In the genomic region with DNA sequence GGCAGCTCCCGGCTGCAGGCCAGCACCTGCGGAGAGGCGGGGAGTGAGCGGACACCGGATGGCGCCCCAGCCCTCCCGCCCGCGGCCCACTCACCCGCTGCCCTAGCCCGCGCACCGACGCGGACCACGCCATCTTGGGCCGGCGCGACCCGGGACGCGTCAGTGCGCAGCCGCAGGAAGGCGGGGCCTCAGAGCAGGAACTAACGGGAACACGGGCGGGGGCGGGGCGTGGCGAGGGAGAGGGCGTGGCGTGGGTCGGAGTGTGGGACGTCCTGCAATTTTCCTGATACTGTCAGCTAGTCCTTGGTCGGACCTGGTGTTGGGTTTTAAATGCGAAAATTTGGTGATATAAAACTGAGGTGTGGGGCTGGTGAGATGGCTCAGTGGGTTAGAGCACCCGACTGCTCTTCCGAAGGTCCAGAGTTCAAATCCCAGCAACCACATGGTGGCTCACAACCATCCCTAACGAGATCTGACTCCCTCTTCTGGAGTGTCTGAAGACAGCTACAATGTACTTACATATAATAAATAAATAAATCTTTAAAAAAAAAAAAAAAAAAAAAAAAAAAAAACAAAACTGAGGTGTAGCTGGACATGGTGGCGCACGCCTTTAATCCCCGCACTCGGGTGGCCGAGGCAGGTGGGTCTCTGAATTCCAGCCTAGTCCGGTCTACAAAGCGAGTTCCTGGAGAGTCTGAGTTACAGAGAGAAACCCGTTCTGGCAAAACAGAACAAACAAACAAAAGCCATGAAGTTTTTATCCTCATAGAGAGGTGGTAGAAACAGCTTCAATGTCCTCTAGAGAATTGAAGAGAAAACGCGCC, we compare ENCODE assay signal across 8 mouse cellular contexts. TPM values are rescaled to one million over a fixed set of nuclear protein-coding genes. Genes with fewer than 3 reads are reported as not detected.
DNase-seq lines count a peak whose midpoint lies in the region; ATAC-seq lines count a peak whose summit lies in the region.

No protein-coding gene starts in this region.

- peaks cover 14% of the 10 kb centered on the region for H3K4me1 ChIP-seq in hindbrain, embryonic 14.5 days (replicated peaks; ENCODE audit: control insufficient read depth, insufficient read depth, low read length)

- no peaks in the 10 kb centered on the region for H3K27me3 ChIP-seq in hindbrain, embryonic 14.5 days (ENCODE audit: control insufficient read depth, insufficient read depth, low read length)

- DNase-seq in T-cell, adult 2 months (ENCODE audit: low spot score) = peak; percentile 84
- DNase-seq in cerebellum, postnatal 25 days = peak; percentile 91 to 96
- peak; percentile 80 to 83 for DNase-seq in frontal cortex, postnatal 36 days (ENCODE audit: low spot score in 2 of 2)
- DNase-seq in hindbrain, embryonic 14.5 days (ENCODE audit: low spot score) = peak; percentile 91
- peak; percentile 78 to 79 for DNase-seq in layer of hippocampus, postnatal 36 days
- DNase-seq in lung, postnatal 25 days (ENCODE audit: low spot score) = peak; percentile 92
- DNase-seq in retina, adult 2 months (ENCODE audit: low read depth, low spot score) = peak; percentile 79
- DNase-seq in thymus, postnatal 25 days = peak; percentile 89

- ATAC-seq in hindbrain, embryonic 14.5 days (ENCODE audit: low FRiP score) = peak; percentile 95

- peak overlapping the region; percentile 86 for H3K9ac ChIP-seq in hindbrain, embryonic 14.5 days

- H3K9me3 ChIP-seq in hindbrain, embryonic 14.5 days (ENCODE audit: control insufficient read depth, low read length) = no peaks in the 10 kb centered on the region

- 25% methylated on average over 41 of the region's 50 CpGs for WGBS in hindbrain, embryonic 14.5 days

- H3K4me3 ChIP-seq in hindbrain, embryonic 14.5 days (replicated peaks; ENCODE audit: low read length) = peak overlapping the region; percentile 86

- H3K4me2 ChIP-seq in hindbrain, embryonic 14.5 days (replicated peaks) = peak overlapping the region; percentile 70

- H3K36me3 ChIP-seq in hindbrain, embryonic 14.5 days (replicated peaks; ENCODE audit: control insufficient read depth, insufficient read depth) = peaks cover 23% of the 10 kb centered on the region

- peak overlapping the region; percentile 79 for H3K27ac ChIP-seq in hindbrain, embryonic 14.5 days

RNA-seq across cellular contexts. Expression of a gene that starts 7.7 kb away (rescaled TPM):
- polyA plus RNA-seq in hindbrain, embryonic 14.5 days (2014; fragmentation: Nextera tagmentation; extraction: Ambion mirVana) = 186 and 224 TPM in 2 replicates
- total RNA-seq in layer of hippocampus, postnatal 36 days (2021) = 10 to 100 TPM; 67.6 to 72.2 TPM

RNA-seq across cellular contexts. Expression of a gene that starts 54.4 kb away (rescaled TPM):
- 26.2 and 26.8 TPM in 2 replicates for polyA plus RNA-seq in hindbrain, embryonic 14.5 days (2014; fragmentation: Nextera tagmentation; extraction: Ambion mirVana)
- 10 to 100 TPM; 63.9 to 73.3 TPM for total RNA-seq in layer of hippocampus, postnatal 36 days (2021)

Comparison
In these comparisons a context has a peak if more than half of its experiments do, and no peak if none do; other contexts are left out.
1. Peak in every context shown above with its lines: DNase-seq, ATAC-seq, H3K4me3 ChIP-seq and H3K27ac ChIP-seq.